Mouse (Mus musculus) embryonic facial prominence, embryonic 10.5 days (tissue): ENCODE measurements around the gene Tmbim6. TPM values are rescaled to one million over a fixed set of nuclear protein-coding genes. Genes with fewer than 3 reads are reported as not detected.

Experiments used
- polyA plus RNA-seq: library from polyadenylated mRNA; unstranded; fragments of >200 nt; fragmentation: Nextera tagmentation; extraction: Ambion mirVana; gene quantifications from 2 replicates; pipeline ENCODE4 v1.2.1, GENCODE M21; 2016

The Tmbim6 gene
- polyA plus RNA-seq, 1 experiment from 2014 or later, result 262 TPM

Other genes with a start within 250 kb of the Tmbim6 start
- 0.25 TPM in 2 replicates for gene Kcnh3, start 168.0 kb upstream of the Tmbim6 start, polyA plus RNA-seq
- 185 and 189 TPM in 2 replicates for gene Mcrs1, start 140.9 kb upstream of the Tmbim6 start, polyA plus RNA-seq
- 72.3 and 76.1 TPM in 2 replicates for gene Prpf40b, start 97.8 kb upstream of the Tmbim6 start, polyA plus RNA-seq
- gene Fam186b, start 97.0 kb upstream of the Tmbim6 start, polyA plus RNA-seq, result 0.30 TPM in 1 of 2 replicates, not detected in the other
- gene Fmnl3, start 22.4 kb upstream of the Tmbim6 start, polyA plus RNA-seq, result 24.4 and 25.6 TPM in 2 replicates
- gene Nckap5l, start 64.9 kb downstream of the Tmbim6 start, polyA plus RNA-seq, result 14.1 and 15.1 TPM in 2 replicates
- gene Bcdin3d, start 81.8 kb downstream of the Tmbim6 start, polyA plus RNA-seq, result 16.0 and 16.7 TPM in 2 replicates
- gene Faim2, start 135.3 kb downstream of the Tmbim6 start, polyA plus RNA-seq, result 0.45 and 0.74 TPM in 2 replicates
- gene Aqp2, start 186.2 kb downstream of the Tmbim6 start, polyA plus RNA-seq, result not detected in 2 replicates
- gene Aqp5, start 197.9 kb downstream of the Tmbim6 start, polyA plus RNA-seq, result 0.10 TPM in 1 of 2 replicates, not detected in the other
- gene Aqp6, start 208.5 kb downstream of the Tmbim6 start, polyA plus RNA-seq, result 0.10 TPM in 1 of 2 replicates, not detected in the other